Mouse (Mus musculus) urinary bladder, postnatal 14 days (tissue): ENCODE measurements around the gene Gm20388.

Experiments
- DNase-seq: peaks from one replicate; pipeline ENCODE4 v3.0.0; 2021; ENCODE audit warnings: low spot score

Gm20388 gene

DNA sequence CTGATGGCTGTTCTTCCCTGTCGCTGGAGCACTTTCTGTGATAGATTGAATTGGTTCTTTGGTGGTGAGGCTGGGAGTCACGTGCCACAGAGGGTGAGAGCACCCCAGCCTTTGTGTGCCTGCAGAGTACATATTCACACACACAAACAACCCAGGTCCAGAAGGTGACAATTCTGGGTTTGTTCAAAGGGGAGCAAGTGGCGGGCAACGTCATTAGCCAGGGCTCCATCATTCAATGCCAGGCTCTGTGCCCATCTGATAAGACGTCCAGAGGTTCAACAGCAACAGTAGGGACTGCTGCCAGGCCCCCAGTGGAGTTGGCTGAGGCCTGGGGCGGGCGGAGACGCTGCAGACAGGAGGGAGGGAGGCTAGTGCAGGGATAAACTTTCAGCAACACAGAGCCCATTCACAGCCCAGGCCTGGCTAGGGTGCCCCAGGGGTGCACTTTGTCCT, 1253.4 kb downstream of the Gm20388 start:
- DNase-seq: peak; percentile 49

DNA sequence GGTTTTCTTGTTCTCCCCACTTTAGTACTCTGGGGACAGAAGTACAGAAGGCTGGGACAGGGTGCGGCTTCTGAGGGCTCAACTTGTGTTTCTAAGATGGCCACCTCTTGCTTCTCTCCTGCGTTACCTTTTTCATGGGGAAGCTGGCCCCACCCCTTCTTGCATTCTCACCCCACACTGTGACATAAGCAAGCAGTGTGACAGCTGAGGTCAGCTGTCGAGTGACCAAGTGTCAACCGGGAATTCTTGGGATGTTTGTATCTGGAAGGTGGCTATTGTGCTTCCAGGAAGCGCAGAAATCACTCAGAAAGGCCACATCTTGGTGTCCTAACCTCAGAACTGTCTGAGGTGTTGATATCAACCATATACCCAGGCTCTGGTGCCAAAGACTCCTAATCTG, 1257.4 kb downstream of the Gm20388 start:
- no peak for DNase-seq

DNA sequence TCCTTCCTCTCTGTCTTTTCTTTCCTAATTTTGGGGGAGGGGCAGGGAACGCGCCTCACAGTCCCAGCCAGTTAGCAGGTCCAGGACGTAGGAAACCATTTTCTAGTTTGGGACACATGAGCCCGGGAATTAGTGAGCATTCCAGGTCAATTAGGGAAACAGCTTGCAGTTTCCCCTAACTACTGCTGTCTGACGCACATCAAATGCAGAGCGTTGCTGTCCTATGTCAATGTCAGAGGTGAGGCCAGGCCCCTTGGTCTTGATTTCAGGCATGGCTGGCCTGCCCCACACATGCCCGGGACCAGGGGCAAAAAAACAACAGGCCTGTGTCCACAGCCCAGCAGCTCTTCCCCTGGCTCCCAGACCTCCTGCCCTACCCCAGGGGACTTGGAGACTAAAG, 1259.5 kb downstream of the Gm20388 start:
- no peak for DNase-seq

DNA sequence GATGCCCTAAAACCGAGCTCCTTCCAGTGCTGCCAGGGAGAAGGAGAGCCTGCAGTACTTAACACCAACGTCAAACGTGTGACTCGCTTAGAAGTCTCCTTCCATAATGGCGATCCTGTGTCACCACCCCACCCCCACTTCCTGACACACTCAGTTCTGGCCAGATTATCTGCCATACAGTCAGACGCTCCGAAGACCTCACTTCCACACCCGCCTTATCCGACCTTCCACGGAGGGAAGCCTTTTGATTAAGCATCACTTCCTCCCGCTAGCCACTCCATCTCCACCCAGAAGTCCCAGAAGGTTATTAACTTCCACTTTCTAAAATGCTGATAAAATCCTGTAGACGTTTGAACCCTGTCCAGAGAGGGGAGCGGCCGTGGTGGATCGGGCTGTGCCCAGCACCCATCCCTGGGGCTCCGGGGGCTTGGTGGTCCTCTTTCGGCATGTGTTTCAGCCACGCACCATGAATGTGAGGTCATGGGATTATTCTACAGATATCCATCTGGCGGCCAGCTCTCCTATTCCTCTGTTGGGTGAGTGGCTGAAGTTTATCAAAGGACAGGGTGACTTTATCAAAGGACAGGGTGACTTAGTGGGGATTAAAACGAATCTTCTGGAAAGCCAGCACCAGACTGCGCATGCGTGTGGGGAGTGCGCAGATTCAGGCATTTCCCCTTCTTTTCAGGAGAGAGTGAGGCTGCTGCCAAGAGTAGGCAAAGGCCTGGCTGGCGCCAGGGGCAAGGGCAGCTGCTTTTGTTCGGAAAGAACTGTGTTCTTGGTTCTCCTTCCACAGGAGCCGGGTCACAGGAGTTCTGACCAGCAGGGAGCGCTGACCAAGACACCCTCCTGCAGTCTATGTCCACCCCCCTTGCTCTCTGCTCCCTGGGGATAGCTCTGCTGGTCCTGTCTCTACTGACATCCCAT, 1260.2 kb downstream of the Gm20388 start:
- DNase-seq: peak; percentile 28

DNA sequence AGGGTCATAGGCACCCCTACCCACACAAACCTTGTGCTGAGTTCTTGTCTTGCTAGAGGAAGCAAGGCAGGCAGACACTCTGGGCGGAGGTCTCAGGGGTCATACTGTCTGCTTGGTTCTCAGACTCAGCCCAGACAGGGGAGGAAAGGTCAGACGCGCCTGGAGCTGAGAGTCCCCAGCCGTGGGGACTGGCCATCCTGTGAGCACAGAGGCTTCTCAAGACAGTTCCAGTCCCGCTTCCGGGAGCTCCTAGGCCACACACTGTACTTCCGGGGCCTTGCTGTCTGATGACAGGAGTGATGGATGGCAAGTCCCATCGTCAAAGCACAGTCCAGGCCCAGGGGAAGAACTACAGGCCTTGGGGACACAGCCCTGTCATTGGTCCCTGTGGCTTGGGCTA, 1261.9 kb downstream of the Gm20388 start:
- DNase-seq: no peak

DNA sequence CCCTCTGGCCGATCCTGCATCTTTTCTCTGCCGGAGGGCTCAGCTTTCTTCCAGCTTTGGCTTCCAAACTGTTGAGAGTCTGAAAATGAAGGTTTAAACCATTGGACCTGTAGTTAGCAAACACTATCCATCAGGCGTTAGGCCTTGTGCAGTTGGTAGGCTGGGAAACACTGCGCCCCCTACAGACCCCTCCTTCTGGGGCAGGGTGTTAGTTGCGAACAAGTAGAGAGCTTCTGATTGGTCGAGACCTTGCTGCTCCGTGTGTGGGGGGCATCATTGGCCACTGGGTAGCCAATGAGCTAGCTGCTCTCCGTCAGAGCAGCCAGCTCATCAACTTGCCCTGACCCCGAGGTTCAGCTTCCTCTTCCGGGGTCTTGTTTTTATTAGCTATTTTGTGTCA, 1263.5 kb downstream of the Gm20388 start:
- DNase-seq: no peak

DNA sequence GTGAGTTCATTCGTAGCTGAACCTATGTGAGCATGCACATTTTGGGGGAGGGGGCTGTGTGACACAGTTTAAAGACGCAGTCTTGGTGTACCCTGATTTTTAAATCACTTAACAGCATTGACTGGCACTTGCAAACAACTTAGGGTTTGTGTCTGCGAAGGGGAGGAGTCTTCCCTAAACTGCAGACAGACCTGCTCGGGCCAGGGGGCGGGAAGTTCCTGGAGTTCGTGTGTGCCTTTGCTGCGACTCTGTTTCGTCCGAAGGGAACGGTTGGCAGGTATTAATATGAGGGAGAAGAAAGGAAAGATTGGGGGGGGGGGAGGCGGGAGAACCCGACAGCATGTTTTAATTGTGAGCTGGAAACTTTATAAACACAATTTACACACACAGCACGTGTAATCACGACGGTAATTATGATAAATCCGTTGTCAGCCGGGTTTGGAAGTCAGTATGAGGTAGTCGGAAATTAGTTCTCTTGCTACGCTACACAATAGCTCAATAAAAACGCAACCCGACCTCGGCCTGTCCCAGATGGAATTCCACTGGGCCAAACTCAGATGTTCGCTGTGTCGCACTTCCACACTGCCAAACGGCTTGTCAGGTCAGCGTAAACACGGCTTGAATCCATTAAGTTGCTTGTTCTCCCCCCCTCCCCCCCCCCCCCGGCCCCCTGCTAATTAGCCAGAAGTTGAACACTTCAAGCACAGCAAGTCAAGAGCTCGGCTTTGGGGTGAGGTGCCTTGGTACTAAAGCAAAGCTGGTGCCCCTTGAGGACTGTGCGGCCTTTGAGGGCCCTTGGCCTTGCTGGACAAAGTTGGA, 1264.3 kb downstream of the Gm20388 start:
- DNase-seq: no peak

DNA sequence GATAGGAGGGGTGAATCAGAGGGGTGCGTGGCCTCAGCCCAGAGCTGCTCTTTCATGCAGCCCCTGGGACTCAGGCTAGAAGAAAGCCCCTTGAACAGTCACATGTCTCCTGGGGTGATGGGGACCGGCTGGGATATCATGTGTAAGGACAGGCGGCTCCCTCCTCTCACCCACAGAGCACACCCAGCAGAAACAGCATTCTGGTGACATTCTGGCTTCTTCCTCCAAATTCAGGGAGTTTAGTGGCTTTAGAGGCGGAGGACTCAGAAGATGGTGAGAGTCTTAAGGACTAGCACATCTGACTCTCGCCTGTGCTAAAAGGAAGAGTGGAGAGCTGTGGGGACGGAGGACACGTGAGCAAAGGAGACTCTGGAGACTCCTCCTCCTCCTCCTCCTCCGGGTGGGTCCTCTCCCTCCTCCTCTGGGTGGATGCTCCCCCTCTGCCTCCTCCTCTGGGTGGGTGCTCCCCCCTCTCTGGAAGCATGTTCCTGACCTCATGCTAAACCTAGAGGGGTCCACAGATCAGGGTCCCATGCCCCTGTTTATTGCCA, 1265.0 kb downstream of the Gm20388 start:
- no peak for DNase-seq

DNA sequence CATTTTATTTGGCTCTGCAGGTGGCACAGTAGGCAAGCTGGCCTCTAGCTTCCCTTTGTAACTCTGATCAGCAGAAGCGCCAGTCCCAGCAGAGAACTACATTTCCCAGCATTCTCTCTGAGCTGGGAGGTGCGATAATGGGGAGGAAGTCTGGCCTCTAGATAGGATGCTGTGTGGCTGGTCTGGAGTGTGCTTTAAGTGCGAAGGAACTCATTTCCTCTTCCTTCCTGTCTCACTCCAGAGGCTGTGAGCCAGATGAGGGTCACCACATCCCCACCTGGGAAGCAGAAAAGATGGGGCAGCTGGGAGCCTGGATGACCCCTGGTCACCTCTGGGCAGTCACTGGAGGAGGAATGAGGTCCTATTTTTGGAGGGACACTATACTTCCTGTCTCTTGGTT, 1265.7 kb downstream of the Gm20388 start:
- DNase-seq: no peak

DNA sequence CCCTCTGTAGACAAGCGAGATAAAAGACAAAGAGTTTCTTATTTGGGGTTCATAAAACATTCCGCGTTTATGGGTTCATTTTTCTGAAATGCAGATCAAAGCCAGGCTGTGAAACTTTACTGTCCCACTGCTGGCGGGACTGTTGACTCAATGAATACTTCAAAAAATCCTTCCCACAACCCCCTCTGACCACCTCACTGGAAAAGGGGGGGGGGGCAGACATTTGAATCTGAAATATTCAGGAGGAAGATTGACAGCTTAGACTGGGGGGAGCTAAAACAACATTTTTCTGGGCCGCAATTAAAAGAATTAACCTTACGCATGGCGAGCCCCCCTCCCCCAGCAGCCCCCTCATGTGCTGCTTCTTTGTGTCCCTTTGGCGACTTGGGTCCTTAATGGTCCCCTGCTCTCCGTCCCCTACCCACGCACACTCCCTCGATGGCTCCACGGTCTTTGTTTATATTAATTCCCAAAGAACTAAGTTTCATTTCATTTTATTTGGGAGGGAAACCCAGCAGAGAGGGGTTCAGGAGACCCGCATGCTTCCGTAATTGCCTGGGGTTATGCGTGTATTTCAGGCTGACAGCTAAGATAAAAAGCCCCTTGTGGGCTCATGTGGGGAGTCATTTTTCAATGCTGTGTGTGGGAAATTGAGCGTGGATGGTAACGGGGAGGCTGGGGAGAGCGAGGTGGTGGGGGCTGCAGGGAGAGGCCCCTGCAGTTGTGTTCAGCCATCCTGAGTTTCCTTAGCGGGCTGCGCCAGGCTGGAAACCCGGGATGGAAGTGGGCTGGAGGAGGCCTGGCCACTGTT, 1270.0 kb downstream of the Gm20388 start:
- DNase-seq: no peak

DNA sequence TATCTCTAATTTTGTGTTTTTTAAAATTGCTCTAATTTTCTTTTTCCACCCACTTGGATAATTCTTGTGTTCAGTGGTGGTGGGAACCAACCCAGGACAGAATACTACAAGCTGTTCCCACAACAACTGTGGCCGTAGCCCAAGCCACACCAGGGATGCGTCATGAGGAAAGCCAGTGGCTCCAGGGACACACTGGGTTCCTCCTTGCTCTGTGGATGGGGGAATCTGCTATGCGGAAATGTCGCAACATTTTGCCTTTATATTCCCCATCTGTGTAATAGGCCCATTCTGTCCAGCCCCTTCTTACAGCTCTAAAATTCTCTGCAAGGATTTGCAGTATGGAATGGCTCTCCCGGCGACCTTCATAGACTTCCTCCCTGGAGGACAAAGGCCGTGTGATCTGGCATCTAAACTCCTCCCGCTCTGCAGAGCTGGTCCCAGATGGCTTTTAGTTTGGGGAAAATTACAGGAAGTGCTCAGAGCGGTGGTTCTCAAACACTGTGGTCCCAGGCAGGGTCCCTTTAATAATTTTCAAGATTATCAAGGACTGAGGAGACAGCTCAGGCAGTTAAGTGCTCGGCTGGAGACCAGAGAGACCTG, 1270.7 kb downstream of the Gm20388 start:
- no peak for DNase-seq

DNA sequence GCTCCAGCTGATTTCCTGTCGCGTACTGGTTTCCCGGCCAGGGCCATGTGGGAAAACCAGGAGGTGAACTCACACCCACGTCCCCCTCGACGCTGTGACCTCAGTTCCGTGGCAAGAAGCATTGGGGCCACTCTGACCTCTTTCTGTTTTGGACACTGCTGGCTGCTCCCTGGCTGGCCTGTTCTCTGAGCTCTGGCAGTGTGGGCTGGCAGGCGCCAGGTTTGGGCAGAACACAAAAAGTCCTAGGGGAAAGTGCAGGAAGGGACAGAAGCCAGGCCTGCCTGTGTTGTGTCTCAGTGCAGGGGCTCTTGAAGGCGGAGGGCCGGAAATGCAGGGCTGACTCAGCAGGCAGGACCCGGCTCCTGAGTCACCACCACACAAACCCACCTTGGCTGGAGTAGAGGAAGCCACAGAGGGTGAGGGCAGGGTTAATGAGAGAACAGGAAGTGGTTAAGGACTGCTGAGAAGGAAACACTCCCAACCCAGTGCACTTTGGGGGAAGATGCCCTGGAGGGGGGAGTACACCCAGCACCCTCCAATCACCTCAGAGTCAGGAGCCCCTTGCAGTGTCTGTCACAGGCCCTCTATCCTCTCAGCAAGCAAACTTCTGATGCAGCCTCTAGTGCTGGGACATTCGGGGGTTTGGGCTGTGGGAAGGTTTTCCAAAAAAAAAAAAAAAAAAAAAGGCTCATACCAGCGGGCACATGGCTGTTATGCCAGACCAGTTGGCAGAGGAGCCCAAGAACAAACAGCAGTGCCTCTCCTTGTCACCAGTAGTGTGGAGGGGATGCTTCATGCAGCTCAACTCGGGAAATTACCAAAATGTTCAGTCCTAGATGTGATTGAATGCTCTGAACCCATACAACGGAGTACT, 1277.1 kb downstream of the Gm20388 start:
- peak; percentile 36 for DNase-seq

DNA sequence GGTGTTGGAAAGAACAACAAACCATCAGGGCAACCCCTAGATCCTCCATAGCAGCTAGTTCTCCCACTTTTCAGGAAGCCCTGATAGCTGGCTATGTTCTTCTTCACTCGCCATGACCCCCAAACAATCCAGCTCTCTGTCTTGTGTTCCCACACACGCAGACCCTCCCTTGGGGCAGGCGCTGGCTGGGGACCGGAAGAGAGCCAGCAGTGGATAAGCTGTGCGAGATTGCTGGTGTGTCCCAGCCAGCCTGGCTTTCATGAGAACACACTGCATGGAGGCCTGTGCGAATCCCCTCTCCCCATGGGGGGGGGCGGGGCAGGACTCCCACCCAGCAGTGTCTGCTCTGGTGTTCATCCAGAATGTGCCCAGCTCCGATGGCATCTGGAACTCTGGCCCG, 1278.4 kb downstream of the Gm20388 start:
- DNase-seq: no peak

DNA sequence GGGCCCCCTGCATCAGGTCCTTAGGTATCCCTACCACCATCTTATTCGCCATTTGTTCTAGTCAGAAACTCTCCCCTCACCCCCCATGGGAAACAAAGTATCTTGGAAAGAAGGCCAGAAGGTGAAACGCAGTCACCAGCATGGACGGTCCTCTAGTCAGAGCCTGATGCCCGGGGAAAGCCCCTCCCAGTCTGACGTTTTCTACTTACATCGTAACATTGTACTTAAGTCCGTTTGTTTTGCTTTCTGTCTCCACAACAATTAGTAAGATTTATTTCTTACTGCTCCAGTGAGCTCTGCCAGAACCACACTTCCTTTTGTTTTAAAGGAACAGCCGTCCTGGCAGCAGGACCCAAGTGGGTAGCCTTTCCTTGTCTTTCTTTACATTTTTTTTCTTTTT, 1281.8 kb downstream of the Gm20388 start:
- DNase-seq: no peak

DNA sequence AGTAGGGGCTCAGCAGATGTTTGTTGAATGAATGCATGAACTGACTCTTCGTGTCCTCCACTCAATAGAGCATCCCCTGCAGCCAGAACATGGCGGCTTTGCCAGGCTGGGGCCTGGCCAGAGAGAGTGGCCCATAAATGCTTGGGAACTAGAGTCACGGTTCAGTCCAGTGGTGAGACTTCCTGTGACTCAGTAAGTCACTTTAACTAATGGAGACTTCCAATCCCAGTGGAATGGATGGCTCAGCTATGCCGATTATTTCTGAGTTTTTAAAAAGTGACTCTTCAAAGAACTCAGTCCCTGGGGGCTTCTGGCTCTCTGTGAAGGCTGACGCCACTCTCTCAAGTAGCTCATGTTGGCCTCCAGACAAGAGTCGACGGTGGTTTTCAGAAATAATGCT, 1285.3 kb downstream of the Gm20388 start:
- DNase-seq: no peak

DNA sequence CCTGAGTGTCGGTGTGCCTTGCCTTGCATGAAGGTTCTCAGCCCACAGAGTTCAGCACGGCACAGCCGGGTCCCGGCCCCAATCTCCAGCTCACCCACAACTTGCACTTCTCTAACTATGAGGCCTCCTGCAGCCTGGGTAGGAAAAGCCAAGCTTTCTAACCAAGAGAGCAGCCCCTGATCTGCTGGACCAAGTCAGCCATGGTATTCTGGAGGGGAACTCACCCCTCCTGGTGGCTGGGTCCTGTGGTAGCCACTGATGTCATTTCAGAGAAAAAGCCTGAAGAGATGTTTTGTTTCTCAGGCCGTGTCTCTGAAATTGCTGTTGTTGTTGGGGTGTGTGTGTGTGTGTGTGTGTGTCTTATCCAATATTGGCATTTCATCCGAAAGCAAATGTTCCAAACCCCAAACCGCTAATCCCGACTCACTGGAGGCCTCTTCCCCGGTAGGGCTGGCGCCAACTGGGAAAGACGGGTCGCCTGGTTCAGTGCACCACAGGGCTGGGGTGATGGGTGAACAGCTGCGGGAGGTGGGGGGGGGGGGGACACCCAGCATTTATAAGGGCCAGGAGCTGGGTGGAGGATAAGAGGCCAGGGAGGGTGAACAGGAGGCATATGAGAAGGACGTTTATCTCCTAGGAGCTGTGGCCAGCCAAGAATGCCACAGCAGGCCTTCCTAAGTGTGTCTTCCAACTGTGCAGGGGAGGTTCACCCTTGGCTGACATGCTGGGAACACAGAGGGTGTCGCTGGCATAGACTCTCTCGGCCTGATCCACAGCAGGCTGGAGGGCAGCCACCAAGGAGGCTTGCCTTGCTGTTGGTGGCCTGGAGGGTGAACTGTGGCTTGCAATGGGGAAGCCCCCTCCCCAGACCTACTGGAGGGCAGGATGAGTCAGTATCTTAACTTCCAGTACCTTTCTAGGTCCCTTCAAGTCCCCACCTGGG, 1286.4 kb downstream of the Gm20388 start:
- DNase-seq: no peak

DNA sequence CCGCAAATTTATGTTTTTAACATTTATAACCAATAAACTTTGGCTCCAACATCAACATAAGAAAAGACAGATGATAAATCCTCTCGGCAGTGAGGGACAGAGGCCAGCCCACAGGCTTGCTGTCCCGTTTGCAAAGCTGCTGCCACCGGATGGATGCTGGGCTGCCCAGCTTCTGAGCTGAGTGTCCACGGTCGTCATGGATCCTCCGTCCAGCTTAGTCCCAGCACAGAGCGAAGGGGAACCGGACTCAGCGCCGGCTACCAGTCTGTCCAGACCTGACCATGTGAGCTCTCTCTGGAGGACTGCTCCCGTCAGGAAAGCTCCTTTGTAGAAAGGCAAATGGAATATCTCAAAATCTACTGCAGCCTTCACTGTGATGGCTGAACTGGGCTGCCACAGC, 1289.4 kb downstream of the Gm20388 start:
- DNase-seq: no peak

DNA sequence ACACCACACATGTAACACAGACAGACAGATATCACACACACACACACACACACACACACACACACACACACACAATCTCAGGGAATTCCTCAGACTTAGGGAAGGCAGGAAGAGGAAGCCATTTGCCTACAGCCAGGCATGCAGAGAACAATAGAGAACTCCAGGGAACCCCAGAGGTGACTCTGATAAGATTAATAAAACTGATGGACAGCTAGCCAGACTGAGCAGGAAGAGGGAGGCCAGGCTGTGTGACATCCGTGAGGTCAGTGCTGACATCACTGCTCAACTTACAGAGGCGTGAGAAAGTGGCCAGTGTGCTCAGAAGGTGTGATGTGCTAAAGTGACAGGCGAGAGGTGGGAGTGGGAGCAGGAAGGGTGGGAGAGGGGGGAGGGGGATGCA, 1290.3 kb downstream of the Gm20388 start:
- DNase-seq: no peak

DNA sequence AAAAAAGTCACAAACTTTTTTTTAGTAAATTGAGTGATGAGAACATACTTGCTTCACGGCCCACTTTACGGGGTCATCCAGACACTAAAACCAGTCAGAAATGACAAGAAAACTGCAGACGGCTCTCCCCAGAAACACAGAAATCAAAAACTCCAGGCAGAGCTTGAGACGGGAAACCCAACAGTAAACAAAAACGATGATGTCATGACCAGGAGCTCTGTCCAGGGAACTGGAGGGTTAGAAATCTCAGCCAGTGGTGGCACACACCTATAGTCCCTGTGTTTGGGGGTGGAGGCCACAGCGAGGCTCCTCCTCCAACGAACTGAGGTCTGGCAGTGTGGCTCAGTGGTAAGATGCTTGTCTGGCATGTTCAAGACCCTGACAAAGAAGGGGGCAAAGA, 1291.0 kb downstream of the Gm20388 start:
- DNase-seq: no peak
